Mouse (Mus musculus) embryonic facial prominence, embryonic 11.5 days (tissue): ENCODE data around the gene Ppp4r4. TPM values are rescaled to one million over a fixed set of nuclear protein-coding genes. Genes with fewer than 3 reads are reported as not detected.
"Not testable (repeated sequence)": the region's sequence is repeated elsewhere in the genome, so short reads cannot be mapped to it uniquely, and the experiment has no call there.

ENCODE experiments used
- ATAC-seq: fragments of 200-750 bp; cut with Nextera tagmentation; replicated peaks from 2 replicates; pipeline ENCODE4 v1.8.0; 2017; ENCODE audit warnings: low read depth; ENCODE audit not compliant: insufficient number of reproducible peaks, low FRiP score, low TSS enrichment
- DNase-seq: peaks from one replicate; pipeline ENCODE4 v3.0.0-alpha.2; 2015; ENCODE audit warnings: low spot score
- H3K27ac ChIP-seq: fragments of 300-500 bp; sonication (generic); replicated peaks from 2 replicates; pipeline ENCODE4 v1.5.1; 2014; ENCODE audit warnings: mild to moderate bottlenecking, low read depth, low read length, control low read depth
- H3K27me3 ChIP-seq: fragments of 300-500 bp; sonication (generic); 2 replicates; pipeline ENCODE4 v1.6.1; 2014; ENCODE audit warnings: mild to moderate bottlenecking, low read length, moderate library complexity, mixed read lengths; ENCODE audit not compliant: control insufficient read depth, insufficient read depth
- H3K36me3 ChIP-seq: fragments of 300-500 bp; sonication (generic); replicated peaks from 2 replicates; pipeline ENCODE4 v1.6.1; 2014; ENCODE audit warnings: low read depth, mild to moderate bottlenecking, low read length, moderate library complexity, mixed read lengths; ENCODE audit not compliant: control insufficient read depth, insufficient read depth
- H3K4me1 ChIP-seq: fragments of 300-500 bp; sonication (generic); 2 replicates; pipeline ENCODE4 v1.6.1; 2014; ENCODE audit warnings: low read length, mixed read lengths; ENCODE audit not compliant: control insufficient read depth, insufficient read depth
- H3K4me2 ChIP-seq: fragments of 300-500 bp; sonication (generic); 2 replicates; pipeline ENCODE4 v1.6.1; 2014; ENCODE audit warnings: low read depth, mild to moderate bottlenecking, control low read depth, low read length, moderate library complexity
- H3K4me3 ChIP-seq: fragments of 300-500 bp; sonication (generic); 2 replicates; pipeline ENCODE4 v1.5.1; 2014; ENCODE audit warnings: low read depth, low read length, control low read depth
- H3K9ac ChIP-seq: fragments of 300-500 bp; sonication (generic); replicated peaks from 2 replicates; pipeline ENCODE4 v1.6.1; 2014; ENCODE audit warnings: mild to moderate bottlenecking, control low read depth, low read length
- H3K9me3 ChIP-seq: fragments of 300-500 bp; sonication (generic); replicated peaks from 2 replicates; pipeline ENCODE4 v1.6.1; 2016; ENCODE audit warnings: mild to moderate bottlenecking, low read length, inconsistent platforms, mixed read lengths; ENCODE audit not compliant: control insufficient read depth
- polyA plus RNA-seq: library from polyadenylated mRNA; unstranded; fragments of >200 nt; fragmentation: Nextera tagmentation; extraction: Ambion mirVana; gene quantifications from 2 replicates; pipeline ENCODE4 v1.2.1, GENCODE M21; 2014

Ppp4r4 gene
- polyA plus RNA-seq, 1 experiment from 2014 or later, result 2.2 TPM

- H3K4me1 ChIP-seq, DNase-seq, H3K27ac ChIP-seq, H3K27me3 ChIP-seq, ATAC-seq, H3K9ac ChIP-seq, H3K4me3 ChIP-seq, H3K9me3 ChIP-seq, H3K36me3 ChIP-seq, H3K4me2 ChIP-seq: not testable (repeated sequence)
Observed at GRCm38 (mm10) chr12:103662053-103662452, 130.0 kb downstream of the Ppp4r4 start.

Other genes with a start within 250 kb of the Ppp4r4 start
- gene Fam181a, start 221.3 kb upstream of the Ppp4r4 start, polyA plus RNA-seq, result 4.5 and 5.1 TPM in 2 replicates
- 0.92 and 1.2 TPM in 2 replicates for gene Asb2, start 176.3 kb upstream of the Ppp4r4 start, polyA plus RNA-seq
- 12.2 and 12.5 TPM in 2 replicates for gene Otub2, start 143.6 kb upstream of the Ppp4r4 start, polyA plus RNA-seq
- 0.42 and 0.43 TPM in 2 replicates for gene 9330161L09Rik, start 124.5 kb upstream of the Ppp4r4 start, polyA plus RNA-seq
- 114 TPM in 2 replicates for gene Ddx24, start 106.5 kb upstream of the Ppp4r4 start, polyA plus RNA-seq
- 3.5 and 3.7 TPM in 2 replicates for gene Ifi27, start 98.1 kb upstream of the Ppp4r4 start, polyA plus RNA-seq
- gene Ifi27l2a, start 88.6 kb upstream of the Ppp4r4 start, polyA plus RNA-seq, result 0.70 and 2.1 TPM in 2 replicates
- gene Ifi27l2b, start 75.1 kb upstream of the Ppp4r4 start, polyA plus RNA-seq, result not detected in 2 replicates
- gene Serpina10, start 99.2 kb downstream of the Ppp4r4 start, polyA plus RNA-seq, result 0.14 TPM in 1 of 2 replicates, not detected in the other
- gene Serpina6, start 124.9 kb downstream of the Ppp4r4 start, polyA plus RNA-seq, result 0.43 and 0.55 TPM in 2 replicates
- not detected in 2 replicates for gene Serpina16, start 143.9 kb downstream of the Ppp4r4 start, polyA plus RNA-seq
- gene Serpina1f, start 163.2 kb downstream of the Ppp4r4 start, polyA plus RNA-seq, result not detected in 2 replicates
- not detected in 2 replicates for gene Serpina1d, start 241.3 kb downstream of the Ppp4r4 start, polyA plus RNA-seq